Mouse (Mus musculus) ovary, postnatal 10 days (tissue): ENCODE results near the gene Pik3c2b.
A peak's percentile ranks its signal among the peaks of the same experiment; 100 is the strongest.

Experiments
- DNase-seq: peaks from one replicate; pipeline ENCODE4 v3.0.0; 2022; ENCODE audit warnings: low spot score

Pik3c2b gene

DNA sequence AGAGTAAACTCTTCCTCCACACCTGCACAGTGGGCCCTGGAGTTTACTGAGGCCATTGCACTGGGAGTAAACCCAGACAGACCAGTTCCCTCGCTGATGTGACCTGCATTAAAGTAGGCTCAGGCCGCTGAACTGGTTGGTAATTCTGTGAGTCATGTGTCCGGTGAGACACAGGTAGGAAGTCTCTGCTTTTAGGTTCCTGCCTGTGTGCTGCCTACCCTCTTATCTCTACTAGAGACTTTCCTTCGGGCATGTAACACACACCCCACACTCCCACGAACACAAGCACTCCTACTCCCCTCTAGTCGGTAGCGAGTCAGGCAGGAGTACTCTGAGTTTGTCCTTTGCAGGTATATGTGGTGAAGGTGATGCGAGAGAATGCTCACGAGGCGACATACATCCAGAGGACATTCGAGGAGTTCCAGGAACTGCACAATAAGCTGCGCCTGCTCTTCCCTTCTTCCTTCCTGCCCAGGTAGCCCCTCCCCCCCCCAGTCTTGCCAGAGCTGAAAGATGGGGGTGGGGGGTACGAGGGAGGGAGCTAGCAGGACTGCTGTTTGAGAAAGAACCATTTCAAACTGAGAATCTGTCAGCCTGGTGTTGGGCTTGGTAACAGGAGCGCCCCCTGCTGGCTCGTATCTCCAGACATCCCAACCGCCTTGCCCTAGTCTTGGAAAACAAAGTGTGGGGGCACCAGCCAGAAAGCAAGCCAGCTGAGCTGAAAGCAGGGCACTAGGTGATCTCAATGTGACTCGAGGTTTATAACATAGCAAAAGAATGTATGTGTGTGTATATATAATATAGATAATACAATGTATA lies 55.7 kb downstream of the Pik3c2b start:
- DNase-seq = peak; percentile 53

DNA sequence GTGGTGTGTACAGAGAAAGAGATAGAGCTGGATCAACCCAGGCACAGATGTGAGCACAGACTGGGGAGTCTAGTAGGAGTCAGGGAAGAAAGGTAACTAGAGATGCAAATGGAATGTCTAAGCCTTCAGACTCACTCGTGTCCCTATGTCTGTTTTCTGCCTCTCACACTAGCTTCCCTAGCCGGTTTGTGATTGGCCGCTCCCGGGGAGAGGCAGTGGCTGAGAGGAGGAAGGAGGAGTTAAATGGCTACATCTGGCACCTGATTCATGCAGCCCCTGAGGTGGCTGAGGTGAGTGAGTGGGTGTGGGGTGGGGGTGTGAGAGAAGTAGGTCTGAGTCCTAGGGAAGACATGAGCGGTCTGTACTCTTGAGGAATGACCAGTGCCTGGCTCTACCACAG lies 56.6 kb downstream of the Pik3c2b start:
- no peak for DNase-seq

DNA sequence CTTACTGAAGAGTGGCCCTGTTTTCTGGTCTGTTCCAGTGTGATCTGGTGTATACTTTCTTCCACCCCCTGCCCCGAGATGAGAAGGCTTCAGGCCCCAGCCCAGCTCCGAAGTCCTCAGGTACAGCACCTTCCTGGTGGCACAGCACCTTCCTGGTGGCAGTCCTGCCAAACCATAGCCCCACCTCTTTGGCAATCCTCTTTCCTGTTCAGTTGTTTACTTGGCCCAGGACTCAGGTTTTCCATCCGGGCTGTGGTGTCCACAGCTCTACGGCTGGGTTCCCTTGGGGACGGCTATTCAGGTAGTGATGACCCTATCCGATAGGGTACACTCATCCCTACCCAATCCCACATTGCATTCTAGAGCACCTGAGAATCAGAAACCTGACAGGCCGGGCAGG lies 57.8 kb downstream of the Pik3c2b start:
- DNase-seq = no peak

DNA sequence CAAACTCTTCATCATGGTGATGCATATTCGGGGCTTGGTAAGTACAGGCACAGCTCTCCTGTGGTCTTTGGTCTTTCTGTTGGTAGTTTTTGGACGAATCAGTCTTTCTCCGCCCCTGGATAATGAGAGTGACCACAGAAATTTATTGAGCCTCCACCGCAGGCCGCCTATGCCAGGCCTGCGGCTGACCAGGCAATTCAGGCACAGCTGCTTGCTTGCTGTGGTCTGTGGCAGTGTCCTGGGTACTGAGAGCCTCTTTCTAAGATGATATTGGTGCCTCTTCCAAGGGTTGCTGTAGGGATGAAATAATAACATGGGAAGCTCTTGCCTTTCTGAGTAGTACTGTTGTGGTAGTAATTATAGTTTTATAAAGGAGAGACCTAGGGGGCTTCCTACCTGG lies 58.4 kb downstream of the Pik3c2b start:
- no peak for DNase-seq

DNA sequence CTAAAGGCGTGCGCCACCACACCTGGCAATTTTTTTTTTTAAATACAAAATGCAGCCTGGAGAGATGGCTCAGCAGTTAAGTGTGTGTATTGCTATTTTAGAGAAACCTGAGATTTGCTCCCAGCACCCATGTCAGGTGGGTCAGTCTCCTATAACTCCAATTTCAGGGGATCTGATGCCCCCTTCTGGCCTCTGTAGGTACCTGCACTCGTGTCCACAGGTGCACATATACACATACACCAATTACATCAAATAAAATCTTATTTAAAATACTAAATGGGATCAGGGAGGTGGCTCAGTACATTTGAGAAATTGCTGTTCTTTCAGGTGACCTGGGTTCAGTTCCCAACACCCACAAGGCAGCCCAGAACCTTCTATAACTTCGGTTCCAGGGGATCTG lies 70.6 kb downstream of the Pik3c2b start:
- no peak for DNase-seq

DNA sequence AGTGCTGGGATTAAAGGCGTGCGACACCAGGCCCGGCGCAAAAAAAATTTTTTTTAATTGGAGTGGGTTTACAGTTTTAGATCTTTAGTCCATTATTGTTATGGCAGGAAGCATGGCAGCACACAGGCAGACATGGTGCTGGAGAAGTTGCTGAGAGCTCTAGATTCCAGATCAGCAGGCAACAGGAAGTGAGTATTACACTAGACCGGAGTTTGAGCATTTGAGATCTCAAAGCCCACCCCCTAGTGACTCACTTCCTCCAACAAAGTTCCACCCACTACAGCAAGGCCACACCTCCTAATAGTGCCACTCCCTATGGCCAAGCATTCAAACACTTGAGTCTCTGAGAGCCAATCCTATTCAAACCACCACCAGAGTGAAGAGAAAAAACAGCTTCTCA lies 72.7 kb downstream of the Pik3c2b start:
- DNase-seq = no peak

DNA sequence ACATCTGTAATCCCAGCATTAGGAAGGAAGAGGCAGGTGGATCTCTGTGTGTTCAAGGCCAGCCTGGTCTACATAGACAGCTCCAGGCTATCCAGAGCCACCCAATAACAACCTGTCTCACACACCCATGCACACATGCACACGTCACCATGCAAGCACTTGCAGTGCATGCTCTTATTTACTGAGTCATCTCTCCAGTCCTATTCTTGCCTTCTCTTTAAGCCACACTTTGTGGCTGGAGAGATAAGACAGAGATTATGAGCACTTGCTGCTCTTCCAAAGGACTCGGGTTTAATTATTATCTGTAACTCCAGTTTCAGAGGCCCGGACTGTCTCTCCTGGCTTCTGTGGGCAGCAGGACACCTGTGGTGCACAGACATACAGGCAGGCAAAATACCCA lies 73.4 kb downstream of the Pik3c2b start:
- no peak for DNase-seq

DNA sequence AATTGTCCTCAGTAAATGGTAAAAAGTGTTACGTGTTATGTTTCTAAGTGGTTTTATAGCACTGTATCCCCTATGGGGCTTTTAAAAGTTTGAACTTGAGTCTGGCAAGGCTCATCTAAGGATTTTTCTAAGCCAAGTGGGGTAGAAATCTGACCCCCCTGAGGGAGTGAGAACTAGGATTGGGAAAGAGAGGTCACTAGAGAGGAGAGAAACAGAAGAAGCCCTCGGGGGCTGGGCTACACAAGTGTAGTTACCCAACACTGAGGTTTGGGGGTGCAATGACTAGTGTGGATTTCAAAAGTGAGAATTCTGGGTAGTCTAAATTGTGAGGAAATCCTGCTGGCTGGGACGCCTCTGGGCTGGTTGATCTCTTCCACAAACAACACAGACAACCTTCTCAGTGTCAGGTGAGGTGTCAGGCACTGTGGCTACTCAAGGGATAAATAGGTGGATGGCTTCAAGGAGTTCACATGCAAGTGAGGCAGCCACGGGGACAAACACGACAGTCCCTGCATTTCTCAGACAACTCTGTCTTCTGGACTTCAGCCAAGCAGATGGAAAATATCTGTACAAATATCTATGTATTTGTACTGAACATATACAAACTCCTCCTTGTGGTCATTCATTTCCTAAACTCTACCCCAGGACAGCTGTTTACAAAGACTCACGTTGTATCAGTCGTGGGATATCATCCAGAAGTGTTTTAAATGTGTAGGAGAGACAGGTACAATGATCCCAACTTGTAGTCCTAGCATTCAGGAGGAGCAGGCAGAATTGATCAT lies 74.7 kb downstream of the Pik3c2b start:
- no peak for DNase-seq

DNA sequence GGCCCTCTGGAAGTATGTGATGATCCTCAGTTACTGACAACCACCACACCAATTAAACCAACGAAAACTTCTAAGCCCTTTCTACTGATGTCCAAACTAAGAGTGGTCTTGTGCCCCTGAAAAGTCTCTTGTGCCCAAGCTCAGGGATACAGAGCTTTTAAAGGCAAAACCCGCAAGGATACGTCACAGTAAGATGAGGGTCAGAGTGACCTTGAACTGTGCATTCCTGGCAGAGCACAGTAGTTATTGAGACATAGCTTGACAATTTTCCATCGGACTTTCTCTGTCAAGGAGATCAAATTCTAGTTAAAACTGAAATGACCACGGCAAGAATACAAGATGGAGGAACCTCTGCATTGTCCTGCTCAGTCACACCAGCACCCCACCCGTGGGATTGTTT lies 75.8 kb downstream of the Pik3c2b start:
- no peak for DNase-seq

DNA sequence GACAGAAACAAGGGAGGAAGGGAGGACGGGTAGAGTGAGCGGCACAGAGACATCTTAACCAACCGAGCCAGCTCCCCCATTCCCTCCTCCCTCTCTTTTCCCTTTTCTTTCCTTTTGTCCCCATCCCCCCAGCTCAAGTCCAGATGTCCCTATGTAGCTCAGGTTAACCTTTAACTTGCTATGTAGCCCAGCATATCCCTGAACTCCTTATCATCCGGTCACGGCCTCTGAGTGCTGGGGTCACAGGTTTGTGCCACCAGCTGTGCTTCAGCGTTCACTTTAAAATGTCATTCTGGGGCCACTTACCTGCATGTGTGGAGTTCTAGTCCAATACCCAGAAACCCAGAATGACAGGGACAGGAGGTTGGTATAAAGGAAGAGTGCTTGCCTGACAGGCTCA lies 78.7 kb downstream of the Pik3c2b start:
- DNase-seq = no peak

DNA sequence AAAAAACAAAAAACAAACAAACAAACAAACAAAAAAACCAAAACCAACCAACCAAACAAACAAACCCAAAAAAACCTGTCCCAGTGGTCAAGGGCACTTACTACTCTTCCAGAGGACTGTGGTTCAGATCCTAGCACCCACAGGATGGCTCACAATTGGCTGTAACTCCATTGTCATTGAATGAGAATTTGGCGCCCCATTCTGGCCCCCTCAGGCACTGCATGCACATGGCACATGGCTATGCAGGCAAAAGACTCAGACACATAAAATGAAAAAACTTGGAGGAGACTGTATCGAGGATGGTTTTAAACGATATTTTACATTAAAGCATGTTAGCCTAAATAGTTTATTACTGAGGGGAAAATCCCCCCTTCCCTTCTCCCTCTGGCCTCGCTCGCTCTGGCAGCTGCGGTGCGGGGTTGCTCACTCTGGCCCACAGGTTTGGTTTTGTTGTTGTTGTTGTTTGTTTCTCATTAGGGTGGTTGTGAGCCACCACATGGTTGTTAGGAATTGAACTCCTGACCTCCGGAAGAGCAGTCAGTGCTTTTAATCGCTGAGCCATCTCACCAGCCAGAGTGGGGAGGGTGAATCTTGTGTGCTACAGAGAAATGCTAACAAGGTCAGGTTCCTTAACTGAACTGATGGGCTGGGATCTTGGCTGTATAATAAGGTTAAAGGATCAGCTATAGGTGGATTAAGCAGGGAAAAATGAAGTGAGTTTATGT lies 80.3 kb downstream of the Pik3c2b start:
- DNase-seq = no peak

DNA sequence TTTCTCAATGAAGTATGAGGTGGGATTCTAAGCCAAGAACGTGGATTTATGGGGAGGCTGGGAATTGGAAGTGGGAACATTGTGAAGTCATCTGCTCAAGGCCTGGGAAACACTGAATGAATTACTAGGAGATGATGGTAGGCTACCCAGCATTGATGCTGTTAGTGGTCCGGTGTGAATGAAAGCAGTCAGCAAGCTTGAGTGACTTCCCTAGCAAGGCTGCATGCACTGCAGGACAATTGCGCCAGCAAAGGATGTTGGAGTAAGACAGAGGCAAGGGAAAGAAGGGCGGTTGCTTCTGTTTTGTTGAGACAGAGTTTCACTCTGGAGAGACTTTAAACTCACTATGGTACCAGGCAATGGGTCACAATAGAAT lies 80.9 kb downstream of the Pik3c2b start:
- no peak for DNase-seq

DNA sequence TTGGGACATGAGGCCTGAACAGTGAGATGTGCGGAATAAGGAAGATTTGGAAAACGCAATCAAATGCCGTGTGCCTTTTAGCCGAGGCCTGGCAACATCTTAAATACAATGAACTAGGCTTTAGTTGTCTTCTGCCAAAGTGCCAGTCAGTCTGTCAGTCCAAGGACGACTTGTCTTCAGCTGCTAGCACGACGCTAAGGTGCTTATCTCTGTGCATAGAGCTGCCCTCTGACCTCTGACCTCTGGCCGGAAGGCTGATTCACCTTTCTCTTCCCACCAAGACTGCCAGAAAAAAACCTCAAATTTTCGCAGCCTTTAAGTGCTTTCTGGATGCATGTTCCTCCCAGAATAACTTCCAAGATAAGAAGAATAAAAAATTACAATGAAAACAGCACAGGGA lies 81.9 kb downstream of the Pik3c2b start:
- DNase-seq = no peak

DNA sequence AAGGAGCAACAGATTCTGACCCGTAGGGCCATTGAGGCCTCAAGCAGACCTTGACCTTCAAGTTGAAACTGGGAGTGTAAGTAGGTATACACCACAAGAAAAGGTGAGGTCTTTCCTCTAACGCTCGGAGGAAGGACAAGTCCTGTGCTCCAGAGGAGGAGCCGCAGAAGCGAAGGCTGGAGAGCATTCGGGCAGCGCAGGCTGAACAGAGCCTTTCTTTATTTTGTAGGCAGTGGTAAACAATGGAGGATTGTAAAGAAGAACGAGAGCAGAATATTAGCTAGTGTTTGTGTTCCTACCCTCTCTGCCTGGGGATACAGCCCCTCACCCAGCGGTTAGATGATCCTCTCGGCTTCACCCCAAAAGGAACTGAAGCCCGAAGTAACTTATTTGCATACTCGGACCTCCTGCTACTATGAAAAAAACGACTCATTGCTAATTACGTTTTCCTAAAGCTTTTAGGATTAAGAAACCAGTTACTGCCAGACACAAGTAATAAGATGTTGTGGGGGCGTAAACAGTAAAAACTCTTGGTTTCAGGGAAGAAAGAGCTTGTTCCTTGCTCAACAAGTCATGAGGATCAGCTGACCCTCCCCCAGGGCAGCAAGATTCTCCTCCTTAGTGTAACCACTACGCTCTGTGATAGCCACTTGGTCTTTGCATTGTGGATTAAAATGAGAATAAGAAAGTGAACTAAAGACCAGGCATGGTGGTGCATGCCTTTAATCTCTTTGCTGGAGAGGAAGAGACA lies 84.2 kb downstream of the Pik3c2b start:
- no peak for DNase-seq

DNA sequence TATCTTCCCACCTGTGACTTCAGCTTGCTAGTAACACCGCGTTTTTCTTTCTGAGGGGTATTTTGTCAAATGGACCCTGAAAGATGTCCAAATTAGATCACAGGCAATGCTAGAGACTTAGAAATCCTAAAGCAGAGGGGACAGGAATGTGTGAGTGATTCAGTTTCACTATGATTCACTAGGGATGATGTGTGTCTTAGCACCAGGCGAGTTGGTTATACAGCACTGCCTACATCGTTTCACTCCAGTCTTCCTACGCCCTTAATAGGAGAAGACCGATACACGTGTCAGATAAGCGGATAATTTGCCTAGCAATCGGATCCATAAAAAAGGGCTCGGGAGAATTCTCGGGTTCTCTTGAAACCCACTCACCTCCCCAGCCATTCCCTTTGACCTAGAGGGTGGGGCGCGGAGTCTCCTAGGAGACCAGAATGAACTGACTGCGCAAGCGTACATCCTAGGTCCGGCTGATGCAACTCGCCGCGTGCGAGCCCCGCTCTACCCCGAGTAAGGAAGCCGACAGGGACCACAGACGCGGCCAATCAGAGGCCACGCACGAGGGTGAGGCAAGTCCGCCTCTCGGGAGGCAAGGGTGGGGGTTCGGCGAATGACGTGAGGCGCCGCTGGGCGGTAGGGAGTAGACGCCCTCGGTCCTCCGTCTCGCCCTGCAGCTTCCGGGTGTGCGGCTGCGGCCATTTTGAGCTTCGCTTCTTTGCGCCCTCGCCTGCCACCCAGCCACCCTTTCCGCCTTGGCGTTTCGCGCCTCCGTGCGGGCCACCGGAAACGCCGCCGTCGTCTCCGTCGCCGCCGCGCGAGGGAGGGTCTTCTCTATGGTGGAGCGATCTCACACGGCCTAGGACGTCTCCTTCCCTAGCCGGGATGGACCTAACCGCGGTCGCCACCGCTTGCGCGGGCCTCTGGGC lies 85.4 kb downstream of the Pik3c2b start, which contains the start of gene Ppp1r15b:
Gene Ppp1r15b, plus strand, starts transcription at position 506 of the 923 bp plus-strand sequence.
- DNase-seq = peak; percentile 89

DNA sequence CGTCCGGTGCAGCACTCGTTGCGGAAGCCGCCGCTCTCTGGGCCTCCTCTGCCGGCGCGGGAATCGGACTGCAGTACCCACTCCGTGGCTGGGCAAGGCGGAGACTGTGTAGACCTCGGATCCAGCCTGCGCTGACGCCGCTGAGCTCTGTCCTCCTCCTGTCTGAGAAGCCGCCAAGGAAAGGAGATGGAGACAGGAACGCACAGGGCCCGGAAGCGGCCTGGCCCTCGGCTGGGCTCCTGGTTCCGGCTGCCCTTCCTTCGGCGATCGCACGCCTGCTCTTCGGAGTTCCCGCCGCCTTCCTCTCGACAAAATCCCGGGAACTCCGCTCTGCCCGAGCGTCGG lies 86.1 kb downstream of the Pik3c2b start:
- no peak for DNase-seq

DNA sequence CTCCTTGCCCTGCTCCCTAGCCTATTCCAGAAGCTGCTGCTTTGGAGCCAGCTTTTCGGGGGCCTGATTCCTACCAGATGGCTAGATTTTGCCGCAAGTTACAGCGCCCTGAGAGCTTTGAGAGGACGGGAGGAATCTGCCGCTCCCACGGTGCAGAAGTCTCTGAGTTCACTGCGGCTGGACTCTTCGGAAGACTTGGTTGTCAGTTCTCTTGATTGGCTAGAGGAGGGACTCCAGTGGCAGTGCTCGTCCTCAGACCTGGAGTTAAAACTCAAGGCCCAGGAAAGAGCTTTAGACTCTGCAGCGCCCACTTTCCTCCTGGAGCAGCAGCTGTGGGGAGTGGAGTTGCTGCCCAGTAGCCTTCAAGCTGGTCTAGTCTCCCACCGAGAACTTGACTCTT lies 86.5 kb downstream of the Pik3c2b start:
- DNase-seq = no peak

DNA sequence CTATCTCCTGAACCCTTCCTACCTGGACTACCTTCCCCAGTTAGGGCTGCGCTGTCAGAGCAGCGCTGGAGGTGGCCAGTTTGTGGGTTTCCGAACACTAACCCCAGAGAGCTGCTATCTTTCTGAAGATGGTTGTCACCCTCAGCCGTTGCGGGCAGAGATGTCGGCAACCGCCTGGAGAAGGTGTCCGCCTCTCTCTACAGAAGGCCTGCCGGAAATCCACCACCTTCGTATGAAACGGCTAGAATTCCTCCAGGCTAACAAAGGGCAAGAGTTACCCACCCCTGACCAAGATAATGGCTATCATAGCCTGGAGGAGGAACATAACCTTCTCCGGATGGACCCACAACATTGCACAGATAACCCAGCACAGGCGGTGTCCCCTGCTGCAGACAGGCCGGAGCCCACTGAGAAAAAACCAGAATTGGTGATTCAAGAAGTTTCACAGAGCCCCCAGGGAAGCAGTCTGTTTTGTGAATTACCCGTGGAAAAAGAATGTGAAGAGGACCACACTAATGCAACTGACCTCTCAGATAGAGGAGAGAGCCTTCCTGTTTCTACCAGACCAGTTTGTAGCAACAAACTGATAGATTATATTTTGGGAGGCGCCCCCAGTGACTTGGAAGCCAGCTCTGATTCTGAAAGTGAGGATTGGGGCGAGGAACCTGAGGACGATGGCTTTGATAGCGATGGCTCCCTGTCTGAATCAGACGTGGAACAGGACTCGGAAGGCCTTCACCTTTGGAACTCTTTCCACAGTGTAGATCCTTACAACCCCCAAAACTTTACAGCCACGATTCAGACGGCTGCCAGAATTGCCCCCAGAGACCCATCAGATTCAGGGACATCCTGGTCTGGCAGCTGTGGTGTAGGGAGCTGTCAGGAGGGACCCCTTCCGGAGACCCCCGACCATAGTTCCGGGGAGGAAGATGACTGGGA lies 87.2 kb downstream of the Pik3c2b start:
- DNase-seq = no peak

DNA sequence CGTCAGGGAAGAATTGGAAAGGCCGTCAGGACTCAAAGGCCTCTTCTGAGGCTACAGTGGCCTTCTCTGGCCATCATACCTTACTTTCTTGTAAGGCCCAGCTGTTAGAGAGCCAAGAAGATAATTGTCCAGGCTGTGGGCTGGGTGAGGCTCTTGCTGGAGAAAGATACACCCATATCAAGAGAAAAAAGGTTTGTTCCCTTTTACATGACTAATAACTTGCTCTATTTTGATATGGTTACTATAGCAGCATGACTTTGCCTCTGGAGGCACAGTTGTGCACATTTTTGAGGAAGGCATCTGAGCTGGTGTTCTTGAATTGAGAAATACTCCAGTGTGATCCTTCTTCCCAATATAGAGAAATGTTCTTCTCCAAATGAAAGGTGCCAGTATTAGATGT lies 88.0 kb downstream of the Pik3c2b start:
- DNase-seq = no peak

DNA sequence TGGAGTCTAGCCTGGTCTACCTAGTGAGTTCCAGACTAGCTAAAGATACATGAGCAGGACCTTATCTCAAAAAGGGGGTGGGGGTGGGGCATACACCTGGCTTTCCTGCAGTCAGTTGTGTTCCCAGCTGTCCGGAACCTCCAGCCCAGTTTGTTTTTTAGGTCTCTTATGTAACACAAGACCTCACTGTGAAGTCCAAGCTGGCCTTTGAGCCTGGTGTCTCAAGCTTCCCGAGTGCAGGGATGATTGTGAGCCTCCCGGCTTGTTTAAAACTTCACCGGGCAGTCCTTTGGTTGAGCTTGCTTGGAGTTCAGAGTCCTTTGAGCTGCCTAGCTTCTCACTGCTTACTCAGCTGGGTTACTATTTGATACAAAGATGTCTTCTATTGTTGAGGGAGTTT lies 88.6 kb downstream of the Pik3c2b start:
- DNase-seq = no peak
